Comparison of ENCODE assay signal across 9 mouse cellular contexts in the genomic region with DNA sequence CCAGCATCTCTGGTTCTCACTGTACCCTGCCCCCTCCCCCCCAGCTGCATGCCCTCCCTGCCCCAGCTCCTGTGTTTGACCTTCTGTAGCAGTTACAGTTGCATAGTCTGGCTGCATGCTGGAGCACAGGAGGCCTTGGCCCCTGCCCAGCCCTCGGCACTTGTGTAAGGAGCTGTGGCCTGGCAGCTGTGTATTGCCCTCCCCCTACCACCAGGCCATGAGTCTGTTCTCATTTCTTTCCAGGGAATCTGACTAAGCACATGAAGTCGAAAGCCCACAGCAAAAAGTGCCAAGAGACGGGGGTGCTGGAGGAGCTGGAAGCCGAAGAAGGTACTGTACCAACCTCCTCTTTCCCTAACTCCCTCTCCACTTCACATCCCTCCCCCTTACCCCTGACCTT. TPM values are rescaled to one million over a fixed set of nuclear protein-coding genes. Genes with fewer than 3 reads are reported as not detected.
DNase-seq lines count a peak whose midpoint lies in the region; ATAC-seq and TF ChIP-seq lines count a peak whose summit lies in the region.
"Had no signal": no experiment of that assay in that cellular context is flagged by ENCODE, and none has a peak within 500 bp of the region (broad histone marks: within the 10 kb centered on the region; RNA-seq: fewer than 3 reads in every experiment).

No protein-coding gene starts in this region.

- no peak overlapping the region for H3K4me2 ChIP-seq in limb, embryonic 14.5 days (replicated peaks; ENCODE audit: low read depth, low read length, severe bottlenecking)
- H3K4me2 ChIP-seq in intestine, embryonic 15.5 days (replicated peaks) = no peak overlapping the region
- H3K4me2 ChIP-seq: midbrain, embryonic 12.5 days had no signal

- no peak overlapping the region for H3K4me3 ChIP-seq in limb, embryonic 14.5 days (replicated peaks; ENCODE audit: low read length)
- no peak overlapping the region for H3K4me3 ChIP-seq in limb, embryonic 10.5 days
- H3K4me3 ChIP-seq in intestine, embryonic 15.5 days (replicated peaks) = no peak overlapping the region
- H3K4me3 ChIP-seq: midbrain, embryonic 12.5 days had no signal

- WGBS in limb, embryonic 14.5 days = 61% methylated on average over 4 of the region's 4 CpGs
- 85% methylated on average over 4 of the region's 4 CpGs for WGBS in limb, embryonic 10.5 days
- 72% methylated on average over 4 of the region's 4 CpGs for WGBS in intestine, embryonic 15.5 days

- no peaks in the 10 kb centered on the region for H3K36me3 ChIP-seq in limb, embryonic 14.5 days (ENCODE audit: control insufficient read depth, insufficient read depth, low read length)
- no peaks in the 10 kb centered on the region for H3K36me3 ChIP-seq in limb, embryonic 10.5 days
- H3K36me3 ChIP-seq in intestine, embryonic 15.5 days = no peaks in the 10 kb centered on the region
- H3K36me3 ChIP-seq: midbrain, embryonic 12.5 days had no signal

- peak; percentile 44 for DNase-seq in limb, embryonic 14.5 days (ENCODE audit: low spot score)
- no peak for DNase-seq in limb, embryonic 10.5 days (ENCODE audit: low spot score)
- DNase-seq in adrenal gland, adult (ENCODE audit: inconsistent age in 2 of 2, low spot score in 1 of 2) = peak; percentile 87 to 93
- peak; percentile 62 for DNase-seq in gastrocnemius, adult 18-20 months (ENCODE audit: low spot score)
- peak; percentile 87 for DNase-seq in left cerebral cortex, postnatal 4 days
- DNase-seq in frontal cortex, postnatal 25 days (ENCODE audit: low spot score in 2 of 2) = no peak
- DNase-seq in embryo, embryonic 10 days (ENCODE audit: low spot score) = no peak

- no peak for ATAC-seq in limb, embryonic 14.5 days (ENCODE audit: low FRiP score, low read depth)
- no peak for ATAC-seq in intestine, embryonic 15.5 days

- no peak overlapping the region for H3K9ac ChIP-seq in limb, embryonic 14.5 days (ENCODE audit: low read depth, low read length, severe bottlenecking)
- H3K9ac ChIP-seq in intestine, embryonic 15.5 days = no peak overlapping the region
- H3K9ac ChIP-seq: midbrain, embryonic 12.5 days had no signal

- no peak for TF ChIP-seq POLR2A in limb, embryonic 14.5 days (IDR thresholded peaks at IDR 0.05; ENCODE audit: borderline replicate concordance, extremely low read depth, insufficient read depth, insufficient read length)

- intact Hi-C loops in left cerebral cortex, postnatal 4 days (cut with DNase I) = loop anchor here (5.0 kb wide), 1 partner anchor 496 kb away; no protein-coding TSS in a partner anchor

- H3K4me1 ChIP-seq in limb, embryonic 14.5 days (ENCODE audit: control insufficient read depth, insufficient read depth, low read length) = no peaks in the 10 kb centered on the region
- peaks cover 22% of the 10 kb centered on the region for H3K4me1 ChIP-seq in limb, embryonic 10.5 days
- no peaks in the 10 kb centered on the region for H3K4me1 ChIP-seq in intestine, embryonic 15.5 days (replicated peaks)
- H3K4me1 ChIP-seq: midbrain, embryonic 12.5 days had no signal

- no peak overlapping the region for H3K27ac ChIP-seq in limb, embryonic 14.5 days (replicated peaks; ENCODE audit: low read depth, low read length)
- H3K27ac ChIP-seq in limb, embryonic 10.5 days = no peak overlapping the region
- H3K27ac ChIP-seq in intestine, embryonic 15.5 days = no peak overlapping the region
- H3K27ac ChIP-seq: midbrain, embryonic 12.5 days had no signal

- no peaks in the 10 kb centered on the region for H3K9me3 ChIP-seq in limb, embryonic 14.5 days (ENCODE audit: control insufficient read depth, low read length)
- H3K9me3 ChIP-seq in limb, embryonic 10.5 days (replicated peaks) = no peaks in the 10 kb centered on the region
- H3K9me3 ChIP-seq in intestine, embryonic 15.5 days = no peaks in the 10 kb centered on the region
- H3K9me3 ChIP-seq: midbrain, embryonic 12.5 days had no signal

- H3K27me3 ChIP-seq in limb, embryonic 14.5 days (ENCODE audit: control insufficient read depth, insufficient read depth, low read length) = no peaks in the 10 kb centered on the region
- H3K27me3 ChIP-seq in limb, embryonic 10.5 days (ENCODE audit: low read depth, poor library complexity, severe bottlenecking) = no peaks in the 10 kb centered on the region
- H3K27me3 ChIP-seq in intestine, embryonic 15.5 days (replicated peaks) = no peaks in the 10 kb centered on the region
- H3K27me3 ChIP-seq: midbrain, embryonic 12.5 days had no signal

RNA-seq across cellular contexts. Expression of gene Edn2, which starts 33.0 kb away (rescaled TPM):
- polyA plus RNA-seq in limb, embryonic 14.5 days (2012; rRNA removed) = 2.3 and 2.7 TPM in 2 replicates
- 2.3 and 2.9 TPM in 2 replicates for polyA plus RNA-seq in limb, embryonic 14.5 days (2014; fragmentation: Nextera tagmentation; extraction: Ambion mirVana)
- not detected in 2 replicates for polyA plus RNA-seq in limb, embryonic 10.5 days (2016; fragmentation: Nextera tagmentation; extraction: Ambion mirVana)
- not detected for total RNA-seq in gastrocnemius, adult 18-20 months (2021)
- not detected for total RNA-seq in left cerebral cortex, postnatal 4 days (2021)
- 5.1 and 5.2 TPM in 2 replicates for polyA plus RNA-seq in intestine, embryonic 15.5 days (2015; fragmentation: Nextera tagmentation; extraction: Ambion mirVana)
- polyA plus RNA-seq: midbrain, embryonic 12.5 days had no signal

Comparison
In these comparisons a context has a peak if more than half of its experiments do, and no peak if none do; other contexts are left out.
1. DNase-seq: peak in limb, embryonic 14.5 days (single experiment), adrenal gland, adult (2 of 2), gastrocnemius, adult 18-20 months (single experiment) and left cerebral cortex, postnatal 4 days (single experiment); none in limb, embryonic 10.5 days (single experiment), frontal cortex, postnatal 25 days (0 of 2) and embryo, embryonic 10 days (single experiment).